Mouse (Mus musculus) kidney, embryonic 14.5 days (tissue): ENCODE measurements around the gene Aff1. TPM values are rescaled to one million over a fixed set of nuclear protein-coding genes. Genes with fewer than 3 reads are reported as not detected.
A peak's percentile ranks its signal among the peaks of the same experiment; 100 is the strongest.

Experiments used
- ATAC-seq: fragments of 200-750 bp; cut with Nextera tagmentation; 2 replicates; pipeline ENCODE4 v1.8.0; 2017; ENCODE audit warnings: moderate number of reproducible peaks, mild to moderate bottlenecking, moderate TSS enrichment, moderate library complexity; ENCODE audit not compliant: low FRiP score, low TSS enrichment
- H3K27ac ChIP-seq: fragments of 300-500 bp; sonication (generic); 2 replicates; pipeline ENCODE4 v1.5.1; 2014; ENCODE audit warnings: low read depth, mild to moderate bottlenecking, low read length, moderate library complexity, mixed read lengths
- H3K27me3 ChIP-seq: fragments of 300-500 bp; sonication (generic); 2 replicates; pipeline ENCODE4 v1.6.1; 2014; ENCODE audit warnings: mild to moderate bottlenecking, low read length; ENCODE audit not compliant: control insufficient read depth, insufficient read depth
- H3K36me3 ChIP-seq: fragments of 300-500 bp; sonication (generic); 2 replicates; pipeline ENCODE4 v1.6.1; 2014; ENCODE audit warnings: low read length, mixed read lengths; ENCODE audit not compliant: control insufficient read depth, insufficient read depth
- H3K4me1 ChIP-seq: fragments of 300-500 bp; sonication (generic); 2 replicates; pipeline ENCODE4 v1.6.1; 2014; ENCODE audit warnings: low read length, mixed read lengths; ENCODE audit not compliant: control insufficient read depth, insufficient read depth
- H3K4me2 ChIP-seq: fragments of 300-500 bp; sonication (generic); replicated peaks from 2 replicates; pipeline ENCODE4 v1.6.1; 2014; ENCODE audit warnings: low read depth, mild to moderate bottlenecking, low read length
- H3K4me3 ChIP-seq: fragments of 300-500 bp; sonication (generic); 2 replicates; pipeline ENCODE4 v1.5.1; 2014; ENCODE audit warnings: mild to moderate bottlenecking, low read length
- H3K9ac ChIP-seq: fragments of 300-500 bp; sonication (generic); 2 replicates; pipeline ENCODE4 v1.6.1; 2014; ENCODE audit warnings: low read depth, mild to moderate bottlenecking, low read length, moderate library complexity
- H3K9me3 ChIP-seq: fragments of 300-500 bp; sonication (generic); 2 replicates; pipeline ENCODE4 v1.6.1; 2016; ENCODE audit warnings: low read length; ENCODE audit not compliant: control insufficient read depth
- WGBS: fragments of 180-500 bp; shearing (Covaris S2); extraction: QIAGEN DNeasy Blood & Tissue Kit; methylation state at CpG from one replicate; pipeline ENCODE4 v1.1.7; 2014; 5-methylcytosine and 5-hydroxymethylcytosine counted together
- polyA plus RNA-seq: library from polyadenylated mRNA; unstranded; fragments of >200 nt; fragmentation: Nextera tagmentation; extraction: Ambion mirVana; gene quantifications from 2 replicates; pipeline ENCODE4 v1.2.1, GENCODE M21; 2014

Aff1 gene
- polyA plus RNA-seq, 1 experiment from 2014 or later: 14.4 TPM

DNA sequence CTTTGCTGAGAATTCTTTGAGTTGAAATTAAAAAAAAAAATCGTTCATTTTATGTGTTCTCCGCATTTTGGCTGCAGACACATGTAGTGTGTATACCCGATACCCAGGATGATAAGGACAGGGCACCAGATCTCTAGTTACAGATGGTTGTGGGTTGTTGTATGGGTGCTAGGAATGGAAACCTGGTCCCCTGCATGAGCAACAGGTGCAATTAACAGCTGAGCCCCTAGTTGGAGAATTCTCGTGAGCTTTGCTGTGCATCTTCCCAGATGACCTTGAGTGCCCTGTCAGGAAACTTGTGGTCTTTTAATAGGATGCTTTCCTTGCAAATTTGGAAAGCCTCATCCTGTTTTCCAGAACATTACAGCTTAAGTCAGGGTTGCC, 74.2 kb downstream of the Aff1 start:
- Histone ChIP-seq H3K4me3 (no peak overlapping the region), H3K4me2 (no peak overlapping the region), H3K9ac (no peak overlapping the region), H3K27me3 (no peaks in the 10 kb centered on the region), H3K27ac (no peak overlapping the region), H3K36me3 (no peaks in the 10 kb centered on the region), H3K4me1 (peaks cover 7% of the 10 kb centered on the region), H3K9me3 (peaks cover 7% of the 10 kb centered on the region; the same call in 1 of the 2 replicates)
- ATAC-seq: no peak
- 98% methylated on average over 4 of the region's 4 CpGs for WGBS

DNA sequence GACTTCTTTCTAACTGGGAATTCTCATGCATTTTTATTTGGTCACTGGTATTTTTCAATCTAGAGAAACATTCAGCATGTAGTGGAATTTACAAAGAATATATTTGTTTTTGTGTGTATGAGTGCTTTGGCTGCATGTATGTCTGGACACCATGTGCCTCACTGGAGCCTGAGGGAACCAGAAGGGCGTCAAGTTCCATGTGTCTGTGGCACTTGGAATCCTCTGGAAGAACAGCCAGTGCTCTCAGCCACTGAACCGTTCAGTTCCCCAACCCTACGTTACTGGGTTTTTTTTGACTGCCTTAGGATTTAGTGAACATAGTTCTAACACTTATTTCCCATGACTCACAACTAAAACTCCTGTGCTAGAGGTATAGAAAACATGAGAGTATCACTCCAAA, 76.8 kb downstream of the Aff1 start:
- Histone ChIP-seq H3K9me3 (peaks cover 7% of the 10 kb centered on the region; the same call in 1 of the 2 replicates), H3K4me3 (no peak overlapping the region), H3K36me3 (no peaks in the 10 kb centered on the region), H3K4me1 (peaks cover 30% of the 10 kb centered on the region), H3K9ac (no peak overlapping the region), H3K27me3 (no peaks in the 10 kb centered on the region), H3K4me2 (no peak overlapping the region), H3K27ac (no peak overlapping the region)
- ATAC-seq: no peak
- 69% methylated on average over 3 of the region's 3 CpGs for WGBS

DNA sequence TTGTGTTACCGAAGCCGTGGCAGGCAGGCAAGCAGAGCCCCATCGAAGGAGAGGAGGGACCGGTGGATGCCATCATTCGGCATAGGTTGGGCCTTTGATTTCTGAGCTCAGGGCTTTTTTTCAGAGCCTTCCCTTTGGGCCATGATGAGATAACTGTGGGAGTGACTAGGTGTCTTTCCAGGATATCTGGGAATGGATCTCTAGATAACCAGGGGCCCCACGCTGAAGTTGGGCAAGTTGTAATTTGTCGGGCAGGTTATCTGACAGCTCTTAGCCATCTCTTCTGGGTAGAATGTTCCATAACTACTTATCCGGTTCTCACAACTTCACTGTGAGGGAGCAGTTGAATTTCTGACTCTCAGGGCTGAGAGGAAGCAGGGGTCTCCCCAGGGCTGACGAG, 77.5 kb downstream of the Aff1 start:
- no peak overlapping the region for H3K4me3 ChIP-seq

DNA sequence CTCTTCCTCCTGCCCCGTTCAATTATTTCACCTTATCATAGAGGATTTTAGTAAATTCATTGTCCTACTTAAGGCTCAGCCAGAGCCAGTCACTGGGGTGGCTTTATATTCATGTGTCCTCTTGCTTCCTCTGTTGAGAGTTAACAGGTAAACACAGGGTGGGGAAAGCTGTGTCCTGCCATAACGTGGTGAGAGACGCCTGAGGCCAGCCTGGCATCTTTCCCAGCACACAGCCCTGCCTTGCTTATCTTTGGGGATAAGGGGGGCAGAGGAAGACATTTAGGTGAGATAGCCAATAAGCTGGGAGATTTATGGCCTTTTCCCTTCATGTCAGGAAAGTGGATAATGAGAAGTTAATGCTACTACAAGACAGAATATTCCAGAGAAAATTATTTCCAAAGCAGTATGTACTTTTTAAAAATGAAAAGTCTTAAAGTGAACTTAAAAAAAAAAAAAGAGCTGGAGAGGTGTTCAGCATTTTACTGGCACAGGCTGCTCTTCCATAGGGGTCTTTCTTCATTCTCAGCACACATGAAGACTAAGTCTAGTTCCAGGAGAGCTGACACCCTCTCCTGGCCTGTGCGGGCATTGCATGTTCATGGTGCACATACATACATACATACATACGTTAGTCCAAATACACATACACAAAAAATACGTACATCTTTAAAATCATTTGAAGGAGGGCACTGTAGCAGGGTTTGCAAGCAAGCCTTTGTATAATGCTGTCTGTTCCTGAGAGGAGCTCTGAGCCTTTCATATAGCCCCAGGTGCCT, 78.5 kb downstream of the Aff1 start:
- Histone ChIP-seq H3K27me3 (no peaks in the 10 kb centered on the region), H3K4me2 (no peak overlapping the region), H3K4me3 (no peak overlapping the region), H3K36me3 (no peaks in the 10 kb centered on the region), H3K27ac (peak overlapping the region; percentile 42; the same call in 1 of the 2 replicates), H3K9me3 (peaks cover 7% of the 10 kb centered on the region; the same call in 1 of the 2 replicates), H3K9ac (no peak overlapping the region), H3K4me1 (peaks cover 45% of the 10 kb centered on the region)
- no peak for ATAC-seq
- WGBS: 77% methylated on average over 6 of the region's 6 CpGs

More for the DNA sequence above, 77.5 kb downstream of the Aff1 start:
- ATAC-seq: no peak
- no peaks in the 10 kb centered on the region for H3K27me3 ChIP-seq
- WGBS: 69% methylated on average over 9 of the region's 9 CpGs
- peaks cover 37% of the 10 kb centered on the region for H3K4me1 ChIP-seq
- peaks cover 7% of the 10 kb centered on the region; the same call in 1 of the 2 replicates for H3K9me3 ChIP-seq
- no peak overlapping the region for H3K9ac ChIP-seq
- no peaks in the 10 kb centered on the region for H3K36me3 ChIP-seq
- H3K27ac ChIP-seq: no peak overlapping the region
- H3K4me2 ChIP-seq: no peak overlapping the region

DNA sequence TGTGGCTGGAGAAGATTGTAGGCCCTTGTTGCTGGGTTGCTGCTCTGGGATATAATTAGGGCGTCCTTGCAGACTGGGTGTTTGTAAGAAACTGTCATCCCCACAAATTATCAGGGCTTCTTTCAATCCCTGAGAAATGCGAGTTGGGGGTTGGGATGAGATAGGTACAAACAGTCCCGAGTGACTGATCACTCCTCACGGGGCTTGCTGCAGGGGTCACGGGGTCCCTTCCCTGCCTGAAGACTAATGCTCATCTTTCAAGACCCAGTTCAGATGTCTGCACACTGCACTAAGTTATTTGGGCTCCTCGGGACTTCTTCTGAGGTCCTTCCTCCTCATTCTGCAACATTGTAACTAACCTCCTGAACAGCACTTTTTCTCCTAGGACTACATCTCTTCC, 79.2 kb downstream of the Aff1 start:
- Histone ChIP-seq H3K27me3 (no peaks in the 10 kb centered on the region), H3K27ac (peak overlapping the region; percentile 42), H3K4me1 (peaks cover 50% of the 10 kb centered on the region), H3K9ac (no peak overlapping the region), H3K4me2 (no peak overlapping the region), H3K4me3 (no peak overlapping the region), H3K9me3 (peaks cover 3% of the 10 kb centered on the region; the same call in 1 of the 2 replicates), H3K36me3 (no peaks in the 10 kb centered on the region)
- WGBS: 11% methylated on average over 6 of the region's 6 CpGs
- ATAC-seq: peak; percentile 21; the same call in 1 of the 2 replicates

DNA sequence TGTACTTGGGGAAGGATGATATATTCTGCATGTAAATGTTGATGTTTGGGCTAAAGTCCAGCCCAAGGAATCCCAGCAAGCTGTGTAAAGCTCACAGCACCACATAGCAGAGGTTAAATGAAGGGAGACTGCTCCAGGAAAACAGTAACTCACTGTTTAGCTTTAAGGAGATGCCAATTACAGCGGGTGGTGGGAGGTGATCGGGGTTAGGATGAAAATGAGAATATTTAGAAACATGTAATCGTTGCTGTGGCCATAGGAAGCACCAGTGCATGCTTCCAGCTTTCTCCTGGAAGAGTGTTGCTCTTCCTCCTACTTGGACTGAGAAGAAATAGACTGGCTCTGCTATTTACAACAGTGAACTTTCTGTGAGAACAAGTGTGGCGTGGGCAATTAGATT, 80.1 kb downstream of the Aff1 start:
- Histone ChIP-seq H3K36me3 (no peaks in the 10 kb centered on the region), H3K9me3 (peaks cover 3% of the 10 kb centered on the region; the same call in 1 of the 2 replicates), H3K27me3 (no peaks in the 10 kb centered on the region), H3K27ac (peak overlapping the region; percentile 76; the same call in 1 of the 2 replicates), H3K4me1 (peaks cover 58% of the 10 kb centered on the region), H3K9ac (peak overlapping the region; percentile 45; the same call in 1 of the 2 replicates), H3K4me3 (no peak overlapping the region), H3K4me2 (peak overlapping the region; percentile 24)
- no peak; the same call in 1 of the 2 replicates for ATAC-seq
- 11% methylated on average over 4 of the region's 4 CpGs for WGBS

DNA sequence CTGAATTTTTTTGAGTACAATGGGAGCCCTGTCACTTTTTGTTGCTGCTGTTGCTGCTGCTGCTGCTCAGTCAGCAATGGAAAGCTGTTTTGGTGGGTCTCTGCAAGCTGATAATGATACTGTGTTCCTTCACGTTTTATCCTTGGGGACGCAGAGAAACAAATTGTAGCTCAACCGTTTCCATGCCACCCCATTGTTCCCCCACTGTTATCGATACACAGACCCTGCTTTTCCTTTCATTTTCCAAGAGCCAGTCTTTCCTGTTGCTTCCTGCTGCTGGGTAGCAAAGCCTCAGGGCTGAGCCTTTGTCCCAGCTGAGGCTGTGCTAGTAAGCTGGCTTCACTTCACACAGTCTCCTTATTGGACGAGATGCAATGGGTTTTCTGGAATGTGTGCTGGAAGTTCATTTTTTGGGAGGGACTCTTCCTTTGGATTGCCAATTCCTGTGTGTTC, 81.0 kb downstream of the Aff1 start:
- H3K9ac ChIP-seq: peak overlapping the region; percentile 45
- peak overlapping the region; percentile 24 for H3K4me2 ChIP-seq
- no peak overlapping the region for H3K4me3 ChIP-seq
- no peaks in the 10 kb centered on the region for H3K36me3 ChIP-seq
- H3K27me3 ChIP-seq: no peaks in the 10 kb centered on the region
- H3K9me3 ChIP-seq: peaks cover 3% of the 10 kb centered on the region; the same call in 1 of the 2 replicates
- H3K27ac ChIP-seq: peak overlapping the region; percentile 76
- 11% methylated on average over 5 of the region's 5 CpGs for WGBS
- no peak for ATAC-seq
- peaks cover 66% of the 10 kb centered on the region for H3K4me1 ChIP-seq

DNA sequence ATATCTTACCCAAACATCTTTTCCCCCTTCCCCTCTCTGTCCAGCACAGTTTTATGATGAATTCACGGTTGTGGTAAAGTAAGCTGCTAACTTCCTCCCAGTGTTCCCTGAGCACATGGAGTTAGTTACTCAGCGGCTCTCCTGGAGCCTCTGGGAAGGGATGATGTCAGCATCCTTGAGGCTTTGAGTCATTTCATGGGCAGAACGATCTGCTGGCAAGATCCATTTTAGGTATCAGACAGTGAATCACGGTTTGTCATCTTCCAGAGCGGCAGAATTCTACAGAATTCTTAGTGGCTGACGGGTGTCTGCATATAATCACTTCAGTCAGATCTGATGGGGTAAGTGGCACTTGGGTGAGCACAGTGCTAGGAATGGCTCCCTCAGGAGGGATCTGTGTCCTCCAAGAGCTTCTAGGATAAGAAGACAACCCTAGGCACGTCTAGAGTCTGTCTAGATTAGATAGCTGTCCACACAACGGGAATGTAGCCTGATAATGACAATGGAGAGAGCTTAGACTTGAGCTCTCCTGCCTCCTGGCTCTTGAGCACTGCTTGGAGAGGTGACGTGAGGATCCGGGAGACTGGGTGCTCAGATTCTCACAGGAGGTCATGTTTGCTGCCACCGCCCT, 82.6 kb downstream of the Aff1 start:
- Histone ChIP-seq H3K36me3 (no peaks in the 10 kb centered on the region), H3K27me3 (no peaks in the 10 kb centered on the region), H3K4me3 (no peak overlapping the region), H3K27ac (peak overlapping the region; percentile 47; the same call in 1 of the 2 replicates), H3K9ac (no peak overlapping the region), H3K4me2 (no peak overlapping the region), H3K4me1 (peaks cover 82% of the 10 kb centered on the region), H3K9me3 (peaks cover 3% of the 10 kb centered on the region; the same call in 1 of the 2 replicates)
- 54% methylated on average over 11 of the region's 11 CpGs for WGBS
- ATAC-seq: no peak

DNA sequence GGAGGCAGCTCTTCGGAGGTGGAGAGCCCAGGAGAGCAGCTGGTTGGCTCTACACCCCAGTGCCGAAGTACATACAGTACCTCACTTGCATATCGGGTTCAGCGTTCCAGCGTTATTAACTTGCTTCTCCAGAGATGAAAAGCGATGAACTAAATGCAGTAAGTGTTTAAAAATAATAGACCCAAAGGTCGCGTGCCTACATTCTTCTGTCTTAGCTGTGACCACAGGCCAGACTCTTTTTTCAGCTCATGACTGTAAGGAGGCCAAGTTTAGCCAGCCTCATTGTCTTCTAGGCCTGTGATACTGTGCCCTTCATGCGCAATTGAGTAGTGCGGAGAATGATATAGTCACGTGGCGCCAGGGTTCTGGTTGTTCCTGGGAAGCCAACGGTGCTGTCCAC, 83.3 kb downstream of the Aff1 start:
- Histone ChIP-seq H3K9me3 (peaks cover 3% of the 10 kb centered on the region; the same call in 1 of the 2 replicates), H3K4me2 (no peak overlapping the region), H3K27ac (no peak overlapping the region; the same call in 1 of the 2 replicates), H3K4me3 (no peak overlapping the region), H3K36me3 (no peaks in the 10 kb centered on the region), H3K27me3 (no peaks in the 10 kb centered on the region), H3K4me1 (peaks cover 88% of the 10 kb centered on the region), H3K9ac (no peak overlapping the region)
- 68% methylated on average over 13 of the region's 13 CpGs for WGBS
- ATAC-seq: no peak
